Mouse (Mus musculus) lung, adult 2 months (tissue): Measurements from ENCODE around the gene Lyve1. TPM values are rescaled to one million over a fixed set of nuclear protein-coding genes. Genes with fewer than 3 reads are reported as not detected.

Source experiments
- DNase-seq: peaks from one replicate; pipeline ENCODE4 v3.0.0; 2022
- H3K4me1 ChIP-seq: fragments of 200-500 bp; 2 replicates; pipeline ENCODE4 v1.6.1; 2011; ENCODE audit warnings: low read length; ENCODE audit not compliant: control insufficient read depth, insufficient read depth
- H3K4me3 ChIP-seq: fragments of 200-500 bp; replicated peaks from 2 replicates; pipeline ENCODE3; 2011; ENCODE audit warnings: low read depth, mild to moderate bottlenecking, control low read depth, low read length; ENCODE audit errors: extremely low read depth
- CTCF ChIP-seq: fragments of 200-500 bp; IDR thresholded peaks from 2 replicates; pipeline ENCODE4 v1.5.1; 2011; ENCODE audit warnings: mild to moderate bottlenecking, low read length, control low read depth; ENCODE audit not compliant: insufficient read depth
- POLR2A ChIP-seq: fragments of 200-500 bp; IDR thresholded peaks from 2 replicates; pipeline ENCODE4 v1.6.1; 2011; ENCODE audit warnings: low read depth, mild to moderate bottlenecking, control low read depth, low read length, borderline replicate concordance; ENCODE audit errors: extremely low read depth
- WGBS: fragments of 180-500 bp; shearing (Covaris S2); methylation state at CpG from one replicate; pipeline ENCODE4 v1.1.7; 2018; 5-methylcytosine and 5-hydroxymethylcytosine counted together
- polyA plus RNA-seq: library from polyadenylated mRNA; depleted of rRNA; stranded (reverse); fragments of >200 nt; gene quantifications from 2 replicates; pipeline ENCODE4 v1.2.3, GENCODE M21; 2012

Lyve1 gene
- polyA plus RNA-seq, 1 experiment: 82.0 TPM

DNA sequence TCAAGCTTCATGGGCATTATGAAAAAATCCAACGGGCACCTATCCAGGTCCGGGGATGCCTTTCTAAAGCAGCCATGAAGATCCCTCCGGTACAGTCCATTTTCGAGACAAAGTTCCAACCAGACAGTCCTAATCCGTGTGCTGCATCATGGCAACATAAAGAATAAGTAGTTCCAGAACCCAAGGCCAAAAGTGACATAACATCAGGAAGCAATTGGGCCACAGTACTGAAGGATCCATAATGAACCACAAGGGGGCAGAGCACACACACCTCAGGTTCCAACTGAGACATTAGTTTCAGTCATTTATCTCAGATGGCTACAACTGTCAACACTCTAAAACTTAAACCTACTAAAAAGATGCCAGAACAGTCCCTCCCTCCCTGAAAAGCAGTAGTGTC is 47.0 kb downstream of the Lyve1 start:
- 65% methylated on average over 5 of the region's 5 CpGs for WGBS
- no peak overlapping the region for H3K4me3 ChIP-seq
- TF ChIP-seq POLR2A (no peak), CTCF (peak; percentile 54; the same call in 1 of the 2 replicates)
- DNase-seq: no peak
- H3K4me1 ChIP-seq: peaks cover 3% of the 10 kb centered on the region; the same call in 1 of the 2 replicates

DNA sequence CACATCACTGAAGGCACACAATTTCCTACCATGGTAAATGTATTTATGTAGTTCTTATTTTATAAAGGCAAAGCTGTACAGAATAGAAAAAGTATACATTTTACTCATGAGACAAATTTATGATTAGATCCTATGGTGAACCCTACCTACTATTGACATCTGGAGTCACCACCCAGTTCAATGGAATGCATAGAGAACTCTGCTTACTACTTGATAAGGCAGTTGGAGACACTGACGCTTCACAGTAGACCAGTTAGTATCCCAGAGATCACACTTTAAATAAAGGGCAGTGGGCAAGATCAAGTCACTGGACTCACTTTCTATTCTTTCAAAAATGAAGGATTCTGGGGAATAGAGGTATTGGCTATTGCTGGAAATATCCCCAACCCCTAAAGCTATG is 49.1 kb downstream of the Lyve1 start:
- Histone ChIP-seq H3K4me1 (0 out of 2 replicates have a peak, but pooled peaks cover 2% of the 10 kb centered on the region), H3K4me3 (no peak overlapping the region)
- 98% methylated on average over 1 of the region's 1 CpGs for WGBS
- no peak for DNase-seq
- no peak for TF ChIP-seq POLR2A
- TF ChIP-seq CTCF: no peak

DNA sequence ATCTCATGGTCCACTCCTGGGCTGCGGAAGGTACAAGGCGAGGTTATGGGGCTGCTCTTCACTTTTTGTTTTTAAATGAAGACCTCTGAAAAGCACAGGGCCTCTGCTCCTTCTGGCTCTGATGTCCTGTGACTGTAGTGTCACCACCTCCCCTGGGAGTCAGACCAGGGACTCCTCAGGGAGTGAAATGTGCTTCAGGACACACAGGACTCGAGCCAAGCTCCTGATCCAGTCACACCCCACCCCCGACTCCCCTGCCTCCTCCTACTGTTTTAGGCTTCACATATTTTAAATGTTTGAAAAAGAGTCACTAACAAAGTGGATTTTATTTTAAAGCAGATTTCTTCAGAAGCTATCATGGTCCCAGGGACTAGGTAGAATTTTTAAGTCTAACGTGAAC is 51.5 kb downstream of the Lyve1 start:
- WGBS: 82% methylated on average over 5 of the region's 5 CpGs
- no peak overlapping the region for H3K4me3 ChIP-seq
- TF ChIP-seq CTCF (no peak), POLR2A (no peak)
- H3K4me1 ChIP-seq: peaks cover 9% of the 10 kb centered on the region
- no peak for DNase-seq

DNA sequence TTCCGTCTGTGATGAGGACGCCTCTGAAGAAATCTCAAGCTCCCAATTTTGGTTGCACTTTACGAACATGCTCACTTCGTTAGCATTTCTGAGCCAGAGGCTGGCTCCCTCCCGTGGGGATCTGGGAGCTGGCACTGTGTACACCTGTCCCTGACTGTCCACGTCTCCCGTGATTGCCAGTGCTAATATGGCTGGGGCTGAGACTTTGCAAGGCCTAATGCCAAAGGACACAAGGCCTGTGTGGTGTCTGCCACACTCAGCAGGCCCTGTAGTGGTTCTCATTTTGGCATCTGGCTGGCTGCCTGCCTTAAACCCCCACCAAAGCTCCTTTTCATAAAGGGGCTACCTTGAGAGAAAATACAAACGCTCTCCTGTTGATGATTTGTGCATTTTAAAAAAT is 52.0 kb downstream of the Lyve1 start:
- WGBS: 84% methylated on average over 8 of the region's 8 CpGs
- TF ChIP-seq CTCF (no peak), POLR2A (no peak)

DNA sequence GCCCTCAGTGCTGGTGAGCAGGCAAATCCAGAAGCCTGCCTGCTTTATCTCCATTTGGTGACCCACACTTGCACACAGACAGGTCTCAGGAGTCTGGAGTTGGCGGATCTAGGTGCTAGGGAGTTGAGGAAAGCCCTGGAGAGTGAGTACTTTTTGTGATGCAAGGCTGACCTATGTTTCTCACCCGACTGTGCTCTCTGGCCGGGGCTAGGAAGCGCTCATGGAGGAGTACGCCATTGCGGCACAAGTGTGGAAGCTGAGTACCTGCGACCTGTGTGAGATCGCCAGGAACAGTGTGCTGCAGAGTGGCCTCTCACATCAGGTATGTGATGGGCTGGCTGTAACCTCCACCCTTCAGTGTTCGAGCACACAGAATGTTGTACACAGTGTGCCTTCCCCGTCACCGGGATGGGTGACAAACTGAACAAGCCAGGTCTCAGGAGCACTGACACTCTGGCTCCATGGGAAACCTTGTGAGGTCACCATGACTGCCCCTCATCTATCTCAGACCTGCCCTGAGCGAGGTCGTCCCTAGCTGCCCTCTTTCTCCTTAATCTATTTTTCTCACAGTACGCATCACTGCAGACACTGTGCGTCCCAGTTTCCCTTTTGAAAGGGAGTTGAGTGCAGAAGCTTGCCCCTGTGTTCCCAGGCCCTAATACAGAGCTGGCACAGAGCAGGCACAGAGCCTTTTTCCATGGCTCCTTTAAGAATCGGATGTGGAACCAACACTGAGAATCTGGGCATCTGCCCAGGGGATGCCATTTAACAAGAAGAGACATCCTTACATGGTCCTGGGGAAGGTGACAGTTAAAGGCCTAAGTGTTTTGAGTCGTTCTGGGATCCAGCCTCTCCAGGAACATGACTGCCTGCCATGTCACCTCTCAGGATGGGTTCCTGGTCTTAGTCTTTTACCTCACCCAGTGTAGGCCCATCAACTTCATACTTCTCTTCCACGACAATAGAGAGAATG is 53.2 kb downstream of the Lyve1 start:
- DNase-seq: no peak
- Histone ChIP-seq H3K4me3 (no peak overlapping the region), H3K4me1 (peaks cover 9% of the 10 kb centered on the region)
- WGBS: 85% methylated on average over 18 of the region's 18 CpGs
- TF ChIP-seq POLR2A (no peak), CTCF (no peak)

More for the DNA sequence above, 52.0 kb downstream of the Lyve1 start:
- no peak overlapping the region for H3K4me3 ChIP-seq
- H3K4me1 ChIP-seq: peaks cover 9% of the 10 kb centered on the region
- no peak for DNase-seq

DNA sequence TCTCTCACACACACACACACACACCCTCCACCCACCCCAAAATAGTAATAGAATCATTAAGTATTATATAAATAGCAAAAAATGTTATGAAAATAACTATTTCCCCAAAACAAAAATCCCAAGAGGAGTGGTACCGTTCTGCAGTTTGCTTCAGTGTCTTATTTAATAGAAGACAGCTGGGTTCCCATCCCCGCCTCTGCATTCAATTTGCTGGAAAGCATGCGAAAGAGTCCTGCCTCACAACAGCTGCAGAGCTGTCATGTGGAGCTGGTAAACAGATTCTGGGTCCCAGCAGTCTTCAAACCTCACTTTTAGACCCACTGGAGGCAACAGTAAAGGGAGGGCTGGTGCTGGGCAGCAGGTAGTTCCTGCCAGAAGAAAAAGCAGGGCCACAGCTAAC is 54.1 kb downstream of the Lyve1 start:
- TF ChIP-seq POLR2A (no peak), CTCF (no peak)
- WGBS: 71% methylated on average over 3 of the region's 3 CpGs
- Histone ChIP-seq H3K4me3 (no peak overlapping the region), H3K4me1 (peaks cover 9% of the 10 kb centered on the region)
- no peak for DNase-seq

DNA sequence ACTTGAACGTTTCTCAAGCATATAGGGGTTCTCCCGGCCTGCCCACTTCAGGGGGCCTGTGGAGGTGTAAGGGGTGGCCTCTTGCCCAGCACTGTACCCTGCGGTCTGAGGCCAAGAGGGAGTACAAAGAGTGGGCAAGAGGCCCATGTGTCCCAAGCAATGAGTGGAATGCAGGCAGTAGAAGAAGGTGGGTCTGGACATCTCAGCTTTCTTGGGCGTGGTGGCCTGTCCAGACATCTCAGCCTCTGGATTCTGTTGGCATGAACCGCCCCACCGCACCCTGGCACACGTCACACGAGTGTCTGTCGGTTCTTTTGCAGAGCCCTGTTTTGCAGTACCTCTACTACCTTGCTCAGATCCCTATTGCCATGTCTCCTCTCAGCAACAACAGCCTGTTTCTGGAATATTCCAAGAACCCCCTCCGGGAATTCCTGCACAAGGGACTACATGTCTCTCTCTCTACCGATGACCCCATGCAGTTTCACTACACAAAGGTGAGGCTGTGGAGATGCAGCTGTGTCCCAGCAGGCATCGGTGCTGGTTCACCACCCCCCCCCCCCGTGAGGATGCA is 55.5 kb downstream of the Lyve1 start:
- no peak for DNase-seq
- H3K4me3 ChIP-seq: no peak overlapping the region
- peaks cover 9% of the 10 kb centered on the region for H3K4me1 ChIP-seq
- 66% methylated on average over 13 of the region's 13 CpGs for WGBS
- TF ChIP-seq CTCF (no peak), POLR2A (no peak)

DNA sequence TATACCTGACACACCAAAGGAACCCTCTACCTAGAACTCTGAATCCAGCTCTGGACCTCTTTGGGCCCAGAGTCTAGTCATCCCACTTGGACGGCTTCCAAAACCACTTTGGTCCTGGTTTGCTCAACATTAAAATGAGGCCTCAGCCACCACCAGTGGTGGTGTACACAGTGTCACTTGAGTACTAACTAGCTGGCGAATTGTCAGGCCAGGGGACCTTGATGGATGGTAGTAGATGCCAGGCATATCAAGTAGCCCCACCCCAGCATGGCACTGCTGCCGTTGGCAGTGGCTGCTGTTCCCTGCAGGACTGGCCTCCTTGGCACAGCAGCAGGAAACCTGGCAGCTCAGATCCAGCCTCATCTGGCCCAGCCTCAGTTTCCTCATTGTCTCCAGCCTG is 58.8 kb downstream of the Lyve1 start:
- DNase-seq: no peak
- no peak overlapping the region for H3K4me3 ChIP-seq
- WGBS: 54% methylated on average over 3 of the region's 3 CpGs
- H3K4me1 ChIP-seq: peaks cover 9% of the 10 kb centered on the region
- no peak for TF ChIP-seq POLR2A
- TF ChIP-seq CTCF: no peak

DNA sequence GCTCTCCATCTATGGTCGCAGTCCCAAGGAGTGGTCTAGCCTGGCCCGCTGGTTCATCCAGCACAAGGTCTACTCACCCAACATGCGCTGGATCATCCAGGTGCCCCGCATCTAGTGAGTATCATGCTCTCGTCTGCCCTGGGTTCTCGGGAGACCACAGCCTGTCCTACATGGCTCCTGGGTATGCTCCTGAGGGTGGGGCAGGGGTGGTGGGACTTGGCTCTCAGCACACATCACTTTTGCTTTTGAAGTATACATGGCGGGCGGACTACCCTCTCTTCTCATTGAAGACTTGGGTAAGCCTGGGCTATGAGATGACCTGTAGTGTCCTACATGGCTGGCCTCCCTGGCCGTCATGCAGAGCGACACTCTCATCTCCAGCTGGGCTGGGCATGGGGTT is 59.9 kb downstream of the Lyve1 start:
- no peak for TF ChIP-seq POLR2A
- TF ChIP-seq CTCF: no peak
- 97% methylated on average over 10 of the region's 10 CpGs for WGBS
- H3K4me3 ChIP-seq: no peak overlapping the region
- no peak for DNase-seq
- peaks cover 9% of the 10 kb centered on the region for H3K4me1 ChIP-seq
